Mouse (Mus musculus) liver, adult 2 months (tissue): ENCODE data around the gene Nod2. TPM values are rescaled to one million over a fixed set of nuclear protein-coding genes. Genes with fewer than 3 reads are reported as not detected.

Source experiments
- DNase-seq: peaks from one replicate; pipeline ENCODE4 v3.0.0-alpha.2; 2011; ENCODE audit warnings: low read depth, low spot score; ENCODE audit errors: extremely low read depth
- H3K27ac ChIP-seq: fragments of 200-500 bp; replicated peaks from 2 replicates; pipeline ENCODE4 v1.5.1; 2012; ENCODE audit warnings: low read depth, mild to moderate bottlenecking, control low read depth, inconsistent platforms, low read length; ENCODE audit not compliant: insufficient read depth
- H3K27me3 ChIP-seq: fragments of 200-500 bp; 2 replicates; pipeline ENCODE4 v1.6.1; 2012; ENCODE audit warnings: mild to moderate bottlenecking, moderate library complexity, low read length, inconsistent platforms; ENCODE audit not compliant: control insufficient read depth, insufficient read depth
- H3K36me3 ChIP-seq: fragments of 200-500 bp; 2 replicates; pipeline ENCODE4 v1.6.1; 2012; ENCODE audit warnings: low read length, inconsistent platforms; ENCODE audit not compliant: control insufficient read depth, insufficient read depth
- H3K4me1 ChIP-seq: fragments of 200-500 bp; 2 replicates; pipeline ENCODE4 v1.6.1; 2011; ENCODE audit warnings: low read length; ENCODE audit not compliant: control insufficient read depth, insufficient read depth
- H3K4me3 ChIP-seq: fragments of 200-500 bp; 2 replicates; pipeline ENCODE4 v1.5.1; 2011; ENCODE audit warnings: low read depth, mild to moderate bottlenecking, control low read depth, low read length, moderate library complexity; ENCODE audit not compliant: insufficient read depth
- H3K79me2 ChIP-seq: fragments of 200-500 bp; 2 replicates; pipeline ENCODE4 v1.6.1; 2012; ENCODE audit warnings: inconsistent platforms, mild to moderate bottlenecking, low read length, moderate library complexity; ENCODE audit not compliant: control insufficient read depth, insufficient read depth
- H3K9ac ChIP-seq: fragments of 200-500 bp; 2 replicates; pipeline ENCODE4 v1.6.1; 2012; ENCODE audit warnings: low read depth, mild to moderate bottlenecking, control low read depth, inconsistent platforms, low read length
- CTCF ChIP-seq: fragments of 200-500 bp; IDR thresholded peaks from 2 replicates; pipeline ENCODE4 v1.5.1; 2011; ENCODE audit warnings: low read depth, low read length, control low read depth
- POLR2A ChIP-seq: fragments of 200-500 bp; IDR thresholded peaks from 2 replicates; pipeline ENCODE4 v1.6.1; 2011; ENCODE audit warnings: low read length, control low read depth; ENCODE audit not compliant: insufficient read depth; ENCODE audit errors: extremely low read depth
- WGBS: fragments of 180-500 bp; shearing (Covaris S2); methylation state at CpG from one replicate; pipeline ENCODE4 v1.1.7; 2018; 5-methylcytosine and 5-hydroxymethylcytosine counted together
- polyA plus RNA-seq: library from polyadenylated mRNA; depleted of rRNA; stranded (reverse); fragments of >200 nt; gene quantifications from 2 replicates; pipeline ENCODE4 v1.2.3, GENCODE M21; 2012
- total RNA-seq: library from RNA; depleted of rRNA; stranded (reverse); fragments of >200 nt; gene quantifications from 2 replicates; pipeline ENCODE4 v1.2.3, GENCODE M21; 2014

Gene Nod2
- total and polyA plus RNA-seq, 2 experiments, result 0.09 to 0.18 TPM

- TF ChIP-seq CTCF, result no peak
- TF ChIP-seq POLR2A, result no peak
- no peaks in the 10 kb centered on the region for H3K27me3 ChIP-seq
- no peaks in the 10 kb centered on the region for H3K4me1 ChIP-seq
- no peak for DNase-seq
- H3K36me3 ChIP-seq, result no peaks in the 10 kb centered on the region
- 66% methylated on average over 5 of the region's 5 CpGs for WGBS
- H3K27ac ChIP-seq, result no peak overlapping the region
- no peaks in the 10 kb centered on the region for H3K79me2 ChIP-seq
- H3K9ac ChIP-seq, result no peak overlapping the region
- H3K4me3 ChIP-seq, result no peak overlapping the region
Measured at GRCm38 (mm10) chr8:88620931-88621330, 26.2 kb upstream of the Nod2 start.

- WGBS, result 4% methylated on average over 8 of the region's 8 CpGs
- no peak overlapping the region for H3K4me3 ChIP-seq
- H3K36me3 ChIP-seq, result no peaks in the 10 kb centered on the region
- H3K4me1 ChIP-seq, result no peaks in the 10 kb centered on the region
- DNase-seq, result peak; percentile 30
- H3K27ac ChIP-seq, result no peak overlapping the region
- H3K27me3 ChIP-seq, result no peaks in the 10 kb centered on the region
- no peak overlapping the region for H3K9ac ChIP-seq
- TF ChIP-seq POLR2A (no peak), CTCF (peak; percentile 80)
- no peaks in the 10 kb centered on the region for H3K79me2 ChIP-seq
Measured at GRCm38 (mm10) chr8:88621408-88621807, 25.7 kb upstream of the Nod2 start.

GRCm38 (mm10) chr8:88623351-88623750 lies 23.8 kb upstream of the Nod2 start:
- TF ChIP-seq POLR2A, result no peak
- Histone ChIP-seq H3K9ac (no peak overlapping the region), H3K36me3 (no peaks in the 10 kb centered on the region), H3K4me1 (no peaks in the 10 kb centered on the region), H3K4me3 (no peak overlapping the region), H3K27ac (no peak overlapping the region), H3K79me2 (no peaks in the 10 kb centered on the region), H3K27me3 (0 out of 2 replicates have a peak, but pooled peaks cover 7% of the 10 kb centered on the region)
- no peak for DNase-seq
- 93% methylated on average over 3 of the region's 3 CpGs for WGBS

- DNase-seq, result no peak
- H3K9ac ChIP-seq, result no peak overlapping the region
- no peak overlapping the region for H3K4me3 ChIP-seq
- no peak for TF ChIP-seq POLR2A
- TF ChIP-seq CTCF, result no peak
- WGBS, result 83% methylated on average over 3 of the region's 3 CpGs
- no peaks in the 10 kb centered on the region for H3K4me1 ChIP-seq
- H3K36me3 ChIP-seq, result no peaks in the 10 kb centered on the region
- H3K79me2 ChIP-seq, result no peaks in the 10 kb centered on the region
- H3K27me3 ChIP-seq, result 0 out of 2 replicates have a peak, but pooled peaks cover 7% of the 10 kb centered on the region
- no peak overlapping the region for H3K27ac ChIP-seq
Measured at GRCm38 (mm10) chr8:88624276-88624675, 22.8 kb upstream of the Nod2 start.

- no peak overlapping the region for H3K4me3 ChIP-seq
- 0 out of 2 replicates have a peak, but pooled peaks cover 7% of the 10 kb centered on the region for H3K27me3 ChIP-seq
- no peak overlapping the region for H3K9ac ChIP-seq
- H3K4me1 ChIP-seq, result no peaks in the 10 kb centered on the region
- no peak overlapping the region for H3K27ac ChIP-seq
- H3K36me3 ChIP-seq, result no peaks in the 10 kb centered on the region
- DNase-seq, result no peak
- no peak for TF ChIP-seq CTCF
- no peak for TF ChIP-seq POLR2A
- H3K79me2 ChIP-seq, result no peaks in the 10 kb centered on the region
- WGBS, result 77% methylated on average over 3 of the region's 3 CpGs
Measured at GRCm38 (mm10) chr8:88626433-88626832, 20.7 kb upstream of the Nod2 start.

- no peaks in the 10 kb centered on the region for H3K79me2 ChIP-seq
- no peaks in the 10 kb centered on the region for H3K36me3 ChIP-seq
- H3K27ac ChIP-seq, result no peak overlapping the region
- TF ChIP-seq POLR2A (no peak), CTCF (no peak)
- peak overlapping the region; percentile 59 for H3K9ac ChIP-seq
- H3K4me3 ChIP-seq, result peak overlapping the region; percentile 57; the same call in 1 of the 2 replicates
- DNase-seq, result no peak
- 0 out of 2 replicates have a peak, but pooled peaks cover 7% of the 10 kb centered on the region for H3K27me3 ChIP-seq
- no peaks in the 10 kb centered on the region for H3K4me1 ChIP-seq
- WGBS, result 55% methylated on average over 19 of the region's 19 CpGs
Measured at GRCm38 (mm10) chr8:88626940-88627264, 20.2 kb upstream of the Nod2 start.
